Mouse (Mus musculus): ENCODE measurements at regions not wholly inside any gene's neighbourhood (a gene's known extent, or its start where the extent isn't known, plus 50 kb on each side); places are given as distances from the start of the nearest gene placed in this dataset.

DNA sequence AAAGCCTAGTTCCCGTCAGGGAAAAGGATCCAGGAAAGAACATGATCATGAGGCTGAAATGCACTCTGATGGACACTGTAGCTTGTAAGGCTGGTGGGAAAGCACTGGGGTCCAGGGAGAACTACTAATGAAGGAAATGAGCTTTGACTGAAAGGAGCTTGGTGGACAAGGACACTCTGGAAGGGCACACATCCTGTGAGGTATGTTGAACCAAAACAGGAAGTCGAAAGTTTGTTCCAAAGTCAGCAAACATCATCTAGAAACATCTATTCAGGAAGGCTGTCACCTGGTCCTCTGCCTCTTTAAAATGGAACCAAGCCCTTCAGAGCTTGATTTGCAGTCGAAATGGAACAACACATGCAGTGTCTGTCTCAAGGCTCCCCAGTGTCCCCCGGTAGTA is 143.1 kb downstream of the Hlx start:
- TF ChIP-seq GABPA (IDR thresholded peaks at IDR 0.05; ENCODE audit: low read depth, low read length) (no peak), EP300 (IDR thresholded peaks at IDR 0.05; ENCODE audit: low read depth in 1 of 2, low read length in 2 of 2) (no peak), CHD2 (IDR thresholded peaks at IDR 0.05; ENCODE audit: low read length) (no peak), USF1 (IDR thresholded peaks at IDR 0.05; ENCODE audit: low read depth, low read length) (no peak), CTCF (IDR thresholded peaks at IDR 0.05 in 2 of 3, conservative IDR thresholded peaks at IDR 0.05 in 1 of 3; ENCODE audit: control insufficient read depth in 1 of 3, insufficient read depth in 1 of 3, low read depth in 2 of 3, low read length in 3 of 3, poor library complexity in 1 of 3, severe bottlenecking in 1 of 3) (no peak), HCFC1 (IDR thresholded peaks at IDR 0.05; ENCODE audit: low read depth, low read length) (no peak), POLR2A (IDR thresholded peaks at IDR 0.05; ENCODE audit: control insufficient read depth in 1 of 2, insufficient read depth in 1 of 2, low read depth in 1 of 2, low read length in 2 of 2, poor library complexity in 1 of 2) (no peak), ZC3H11A (IDR thresholded peaks at IDR 0.05; ENCODE audit: low read depth, low read length) (no peak)

Measured in MEL (cell line).